Mouse (Mus musculus): ENCODE measurements around the gene Mylpf. TPM values are rescaled to one million over a fixed set of nuclear protein-coding genes. Genes with fewer than 3 reads are reported as not detected.

The Mylpf gene
- total and polyA plus RNA-seq, 2 experiments from 2014 or later = 5.4 TPM; not detected in 1

GRCm38 (mm10) chr7:127207374-127208294 lies 1.1 kb upstream of the Mylpf start:
- peak overlapping the region; percentile 77 for H3K9ac ChIP-seq (replicated peaks; ENCODE audit: low read depth, low read length)
- DNase-seq (ENCODE audit: low spot score) (no peak), ATAC-seq (ENCODE audit: insufficient read depth, low read depth) (no peak)
- peaks cover 13% of the 10 kb centered on the region for H3K4me1 ChIP-seq (ENCODE audit: control insufficient read depth, insufficient read depth)
- WGBS = under 1% methylated on average over 52 of the region's 53 CpGs
- H3K9me3 ChIP-seq (replicated peaks; ENCODE audit: control insufficient read depth, low read length) = no peaks in the 10 kb centered on the region
- H3K27ac ChIP-seq (ENCODE audit: low read depth) = peak overlapping the region; percentile 90
- TF ChIP-seq CTCF (IDR thresholded peaks at IDR 0.05; ENCODE audit: low read depth) (no peak), EP300 (IDR thresholded peaks at IDR 0.05; ENCODE audit: low read depth) (no peak)
- peak overlapping the region; percentile 91 for H3K4me2 ChIP-seq (ENCODE audit: low read depth, low read length)
- peak overlapping the region; percentile 70 for H3K4me3 ChIP-seq (ENCODE audit: low read depth, low read length)
- no peaks in the 10 kb centered on the region for H3K27me3 ChIP-seq (ENCODE audit: control insufficient read depth, insufficient read depth, low read length)
- H3K36me3 ChIP-seq (replicated peaks; ENCODE audit: control insufficient read depth, insufficient read depth, low read length) = peaks cover 14% of the 10 kb centered on the region

- Histone ChIP-seq H3K9me3 (replicated peaks; ENCODE audit: control insufficient read depth, low read length) (no peaks in the 10 kb centered on the region), H3K9ac (replicated peaks; ENCODE audit: low read depth, low read length) (peak within 1 kb of the TSS; percentile 77), H3K27ac (ENCODE audit: low read depth) (peak within 1 kb of the TSS; percentile 90), H3K4me2 (ENCODE audit: low read depth, low read length) (peak within 1 kb of the TSS; percentile 91), H3K4me1 (ENCODE audit: control insufficient read depth, insufficient read depth) (peaks cover 13% of the 10 kb centered on the region), H3K4me3 (ENCODE audit: low read depth, low read length) (peak within 1 kb of the TSS; percentile 70), H3K27me3 (ENCODE audit: control insufficient read depth, insufficient read depth, low read length) (no peaks in the 10 kb centered on the region), H3K36me3 (replicated peaks; ENCODE audit: control insufficient read depth, insufficient read depth, low read length) (peaks cover 8% of the 10 kb centered on the region)
- DNase-seq (ENCODE audit: low spot score) = no peak
- TF ChIP-seq EP300 (IDR thresholded peaks at IDR 0.05; ENCODE audit: low read depth) = no peak
- TF ChIP-seq CTCF (IDR thresholded peaks at IDR 0.05; ENCODE audit: low read depth) = no peak
- no peak for ATAC-seq (ENCODE audit: insufficient read depth, low read depth)
- WGBS = under 1% methylated on average over 37 of the region's 44 CpGs
Measured at GRCm38 (mm10) chr7:127208295-127208552, 466 bp upstream of the Mylpf start, which contains the start of gene Tbc1d10b. Tbc1d10b (minus strand) TSS chr7:127208468.

- ATAC-seq (ENCODE audit: insufficient read depth, low read depth) = no peak
- H3K27me3 ChIP-seq (ENCODE audit: control insufficient read depth, insufficient read depth, low read length) = no peaks in the 10 kb centered on the region
- TF ChIP-seq CTCF (IDR thresholded peaks at IDR 0.05; ENCODE audit: low read depth) = no peak
- TF ChIP-seq EP300 (IDR thresholded peaks at IDR 0.05; ENCODE audit: low read depth) = no peak
- no peak overlapping the region for H3K9ac ChIP-seq (replicated peaks; ENCODE audit: low read depth, low read length)
- H3K4me2 ChIP-seq (ENCODE audit: low read depth, low read length) = no peak overlapping the region; the same call in 1 of the 2 replicates
- no peaks in the 10 kb centered on the region for H3K9me3 ChIP-seq (replicated peaks; ENCODE audit: control insufficient read depth, low read length)
- WGBS = 84% methylated on average over 5 of the region's 5 CpGs
- no peak overlapping the region for H3K4me3 ChIP-seq (ENCODE audit: low read depth, low read length)
- DNase-seq (ENCODE audit: low spot score) = no peak
- H3K4me1 ChIP-seq (ENCODE audit: control insufficient read depth, insufficient read depth) = peaks cover 16% of the 10 kb centered on the region
- H3K27ac ChIP-seq (ENCODE audit: low read depth) = peak overlapping the region; percentile 88; the same call in 1 of the 2 replicates
- H3K36me3 ChIP-seq (replicated peaks; ENCODE audit: control insufficient read depth, insufficient read depth, low read length) = no peaks in the 10 kb centered on the region
Measured at GRCm38 (mm10) chr7:127209851-127210250, 1.2 kb downstream of the Mylpf start.

GRCm38 (mm10) chr7:127210266-127210665 lies 1.6 kb downstream of the Mylpf start:
- H3K4me2 ChIP-seq (ENCODE audit: low read depth, low read length) = no peak overlapping the region

GRCm38 (mm10) chr7:127211014-127211745 lies 2.5 kb downstream of the Mylpf start:
- DNase-seq (ENCODE audit: low spot score) (no peak), ATAC-seq (ENCODE audit: insufficient read depth, low read depth) (no peak)
- no peak overlapping the region for H3K4me3 ChIP-seq (ENCODE audit: low read depth, low read length)
- 0 out of 2 replicates have a peak overlapping the region, but pooled peaks have one; percentile 5 for H3K9ac ChIP-seq (replicated peaks; ENCODE audit: low read depth, low read length)
- H3K36me3 ChIP-seq (replicated peaks; ENCODE audit: control insufficient read depth, insufficient read depth, low read length) = no peaks in the 10 kb centered on the region
- no peak overlapping the region for H3K27ac ChIP-seq (ENCODE audit: low read depth)
- H3K4me2 ChIP-seq (ENCODE audit: low read depth, low read length) = no peak overlapping the region
- no peaks in the 10 kb centered on the region for H3K9me3 ChIP-seq (replicated peaks; ENCODE audit: control insufficient read depth, low read length)
- TF ChIP-seq CTCF (IDR thresholded peaks at IDR 0.05; ENCODE audit: low read depth) (no peak), EP300 (IDR thresholded peaks at IDR 0.05; ENCODE audit: low read depth) (no peak)
- WGBS = 53% methylated on average over 5 of the region's 5 CpGs
- H3K4me1 ChIP-seq (ENCODE audit: control insufficient read depth, insufficient read depth) = peaks cover 19% of the 10 kb centered on the region
- H3K27me3 ChIP-seq (ENCODE audit: control insufficient read depth, insufficient read depth, low read length) = no peaks in the 10 kb centered on the region

More at GRCm38 (mm10) chr7:127210266-127210665, 1.6 kb downstream of the Mylpf start:
- DNase-seq (ENCODE audit: low spot score) = no peak
- TF ChIP-seq EP300 (IDR thresholded peaks at IDR 0.05; ENCODE audit: low read depth) (no peak), CTCF (IDR thresholded peaks at IDR 0.05; ENCODE audit: low read depth) (no peak)
- Histone ChIP-seq H3K27me3 (ENCODE audit: control insufficient read depth, insufficient read depth, low read length) (no peaks in the 10 kb centered on the region), H3K27ac (ENCODE audit: low read depth) (0 out of 2 replicates have a peak overlapping the region, but pooled peaks have one; percentile 8), H3K4me3 (ENCODE audit: low read depth, low read length) (no peak overlapping the region), H3K9me3 (replicated peaks; ENCODE audit: control insufficient read depth, low read length) (no peaks in the 10 kb centered on the region), H3K9ac (replicated peaks; ENCODE audit: low read depth, low read length) (no peak overlapping the region), H3K4me1 (ENCODE audit: control insufficient read depth, insufficient read depth) (peaks cover 18% of the 10 kb centered on the region), H3K36me3 (replicated peaks; ENCODE audit: control insufficient read depth, insufficient read depth, low read length) (no peaks in the 10 kb centered on the region)
- no peak for ATAC-seq (ENCODE audit: insufficient read depth, low read depth)
- 83% methylated on average over 4 of the region's 4 CpGs for WGBS

Measured in heart, postnatal 0 days (tissue).